Mouse (Mus musculus) retina, embryonic 14.5 days (tissue): ENCODE results near the gene Mrps12.

Source experiments
- DNase-seq: peaks from one replicate; pipeline ENCODE4 v3.0.0-alpha.2; 2015; ENCODE audit warnings: low spot score

Gene Mrps12

DNA sequence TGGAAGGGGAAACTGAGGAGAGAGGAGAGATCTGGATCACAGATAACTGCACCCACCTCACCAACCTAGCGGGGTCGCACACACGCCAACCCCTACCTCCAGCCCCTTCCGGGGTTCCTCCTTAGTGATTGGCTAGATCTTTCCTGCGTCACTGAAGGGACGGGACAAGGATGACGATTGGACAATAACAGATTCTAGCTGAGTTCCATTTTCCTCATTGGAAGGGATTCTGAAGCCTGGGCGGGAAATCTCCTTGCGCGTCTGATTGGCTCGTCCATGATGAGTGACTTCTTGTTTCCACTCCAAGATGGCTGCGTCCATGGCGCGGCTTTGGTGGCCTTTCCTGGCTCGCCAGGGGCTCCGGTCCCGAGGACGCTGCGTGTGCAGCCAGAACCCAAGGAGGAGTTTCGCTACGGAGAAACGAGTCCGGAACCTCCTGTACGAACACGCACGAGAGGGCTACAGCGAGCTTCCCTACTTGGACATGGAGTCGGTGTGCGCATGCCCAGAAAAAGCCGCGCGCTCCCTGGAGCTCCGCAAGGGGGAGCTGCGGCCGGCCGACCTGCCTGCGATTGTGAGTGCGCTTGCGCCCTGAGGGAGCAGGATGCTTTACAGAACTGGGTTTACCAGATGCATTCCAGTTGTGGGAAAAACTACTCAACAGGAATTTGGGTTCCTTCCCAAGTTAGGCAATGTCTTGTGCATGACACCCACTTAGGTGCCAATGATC lies at the start of gene Mrps12, which contains the start of gene Sars2:
Mrps12 (minus strand) TSS at position 112 of the 730 bp plus-strand sequence.
Sars2 (plus strand) TSS at position 284 of the 730 bp plus-strand sequence.
- DNase-seq = peak; percentile 99

GRCm38 (mm10) chr7:28790066-28790806 lies 48.6 kb upstream of the Mrps12 start:
- DNase-seq = peak; percentile 73

GRCm38 (mm10) chr7:28789235-28789634 lies 47.6 kb upstream of the Mrps12 start:
- DNase-seq = no peak

GRCm38 (mm10) chr7:28788307-28789195 lies 46.9 kb upstream of the Mrps12 start, which contains the start of gene Rinl:
TSS of gene Rinl (plus strand) at chr7:28788969.
- DNase-seq = no peak

GRCm38 (mm10) chr7:28787884-28788283 lies 46.3 kb upstream of the Mrps12 start:
- no peak for DNase-seq

GRCm38 (mm10) chr7:28785161-28785560 lies 43.5 kb upstream of the Mrps12 start:
- no peak for DNase-seq

DNA sequence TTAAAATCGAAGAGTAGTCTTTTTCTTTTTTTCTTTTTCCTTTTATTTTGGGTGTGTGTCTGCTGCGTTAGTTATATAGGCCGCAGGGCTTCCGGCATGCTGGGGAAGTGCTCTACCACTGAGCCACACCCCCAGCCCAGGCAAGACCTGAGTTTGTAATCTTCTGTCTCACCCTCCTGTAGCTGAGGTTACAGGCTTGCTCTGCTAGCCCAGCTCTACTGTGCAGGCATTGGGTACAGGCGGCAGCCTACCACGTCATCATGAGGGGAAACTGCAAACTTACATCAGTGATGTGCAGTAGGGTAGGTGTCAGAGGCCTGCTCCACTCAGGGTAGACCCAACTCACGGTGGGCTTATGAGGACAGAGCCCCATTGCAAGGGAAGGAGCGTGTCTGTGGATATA lies 39.6 kb upstream of the Mrps12 start:
- no peak for DNase-seq

GRCm38 (mm10) chr7:28780857-28781256 lies 39.2 kb upstream of the Mrps12 start:
- peak; percentile 37 for DNase-seq

DNA sequence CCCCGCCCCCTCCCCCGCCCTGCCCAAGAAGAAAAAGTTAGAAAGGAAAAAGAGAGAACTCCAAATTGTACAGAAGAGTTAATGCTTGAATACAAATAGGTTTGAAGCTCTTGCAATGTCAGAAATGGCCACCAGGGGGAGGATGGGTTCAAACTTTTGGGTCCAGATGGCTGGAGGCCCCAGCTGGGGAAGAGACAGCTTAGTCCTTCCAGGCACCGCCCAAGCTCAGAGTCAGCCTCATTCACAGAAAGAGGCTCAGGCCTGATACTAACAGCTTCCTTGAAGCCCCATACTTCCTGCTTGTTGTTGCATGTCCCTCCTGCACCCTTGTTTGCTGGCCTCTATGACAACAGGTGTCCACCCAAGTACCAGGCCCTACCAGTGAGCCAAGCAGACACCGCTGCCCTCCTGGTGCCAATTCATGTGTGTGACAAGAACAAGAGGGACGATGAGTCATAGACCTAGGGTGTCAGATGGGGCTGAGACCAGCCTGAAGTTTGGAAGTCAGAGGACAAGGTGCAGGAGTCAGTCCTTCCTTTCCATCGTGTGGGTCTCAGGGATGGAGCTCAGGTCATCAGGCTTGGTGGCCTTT lies 38.5 kb upstream of the Mrps12 start:
- DNase-seq = peak; percentile 96

- no peak for DNase-seq
Observed at GRCm38 (mm10) chr7:28778825-28779224, 37.2 kb upstream of the Mrps12 start.

- DNase-seq = no peak
Observed at GRCm38 (mm10) chr7:28775129-28775528, 33.5 kb upstream of the Mrps12 start.

DNA sequence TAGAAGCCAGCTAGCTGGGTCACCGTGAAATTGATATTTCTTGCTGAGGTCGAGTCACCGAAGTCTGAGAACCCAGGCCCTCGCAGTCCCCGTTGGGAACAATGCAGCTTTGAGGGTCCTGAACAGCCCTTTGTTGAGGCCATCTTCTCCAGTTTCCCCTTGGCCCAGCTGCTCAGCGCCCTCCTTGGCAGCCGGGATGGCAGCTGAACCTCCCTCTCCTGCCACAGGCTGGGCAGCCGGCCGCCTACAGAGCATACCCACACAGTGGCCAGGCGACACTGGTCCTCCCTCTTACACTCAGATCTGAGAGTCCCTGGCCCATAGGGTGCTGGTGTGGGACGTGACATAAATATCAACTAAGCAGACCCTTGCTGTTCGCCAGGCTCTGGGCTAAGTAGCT lies 32.5 kb upstream of the Mrps12 start:
- DNase-seq = no peak

GRCm38 (mm10) chr7:28773163-28773562 lies 31.5 kb upstream of the Mrps12 start:
- no peak for DNase-seq

- no peak for DNase-seq
Observed at GRCm38 (mm10) chr7:28771867-28772266, 30.2 kb upstream of the Mrps12 start.

DNA sequence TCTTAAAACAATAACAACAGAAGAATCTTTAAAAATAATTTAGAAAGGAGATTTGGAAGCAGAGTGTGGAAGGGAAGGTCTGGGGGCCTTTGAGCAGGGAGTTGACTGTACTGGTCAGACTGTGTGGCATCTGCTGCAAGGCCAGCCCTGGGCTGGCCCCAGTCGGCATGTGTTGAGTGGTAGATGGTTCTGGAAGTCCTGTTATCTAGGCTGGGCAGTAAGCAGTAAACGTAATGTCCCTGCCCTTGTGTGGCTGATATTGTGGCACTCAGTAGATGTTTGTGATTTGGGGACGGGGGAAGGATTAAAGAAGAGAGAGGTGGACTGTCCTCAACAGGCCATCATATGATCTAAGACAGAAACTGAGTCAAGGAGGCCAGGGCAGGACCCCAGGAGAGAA lies 28.7 kb upstream of the Mrps12 start:
- DNase-seq = no peak

- DNase-seq = no peak
Observed at GRCm38 (mm10) chr7:28769414-28769958, 27.9 kb upstream of the Mrps12 start.

DNA sequence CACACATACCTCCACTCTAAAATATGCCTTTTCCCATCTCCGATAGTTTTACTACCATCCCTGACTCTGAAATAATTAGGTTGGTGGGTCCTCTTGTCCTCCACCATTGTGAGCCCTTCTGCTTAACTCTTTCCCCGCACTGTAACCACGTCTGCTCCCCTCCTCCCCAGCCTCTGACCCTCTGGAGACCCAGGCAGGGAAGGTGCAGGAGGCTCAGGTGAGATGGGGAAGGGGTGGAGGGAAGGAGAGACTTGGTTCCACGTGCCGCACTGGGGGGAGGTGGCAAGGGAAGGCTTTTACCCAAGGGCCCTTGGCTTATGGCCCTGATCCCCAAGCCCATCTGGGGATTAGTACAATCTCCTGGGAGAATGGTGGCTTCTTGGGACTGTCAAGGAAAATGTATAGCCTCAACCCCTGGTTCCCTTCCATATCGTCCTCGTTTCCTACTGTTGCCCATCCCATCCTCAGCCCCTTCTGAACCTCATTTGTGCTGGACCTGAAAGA lies 25.9 kb upstream of the Mrps12 start, which contains the start of gene Nfkbib:
Nfkbib (minus strand) TSS at position 51 of the 504 bp plus-strand sequence.
- DNase-seq = no peak

- DNase-seq = no peak
Observed at GRCm38 (mm10) chr7:28766910-28767309, 25.3 kb upstream of the Mrps12 start.

GRCm38 (mm10) chr7:28766173-28766879 lies 24.7 kb upstream of the Mrps12 start, which contains the start of gene Sirt2:
TSS of gene Sirt2 (plus strand) at chr7:28766735.
- DNase-seq = peak; percentile 99

DNA sequence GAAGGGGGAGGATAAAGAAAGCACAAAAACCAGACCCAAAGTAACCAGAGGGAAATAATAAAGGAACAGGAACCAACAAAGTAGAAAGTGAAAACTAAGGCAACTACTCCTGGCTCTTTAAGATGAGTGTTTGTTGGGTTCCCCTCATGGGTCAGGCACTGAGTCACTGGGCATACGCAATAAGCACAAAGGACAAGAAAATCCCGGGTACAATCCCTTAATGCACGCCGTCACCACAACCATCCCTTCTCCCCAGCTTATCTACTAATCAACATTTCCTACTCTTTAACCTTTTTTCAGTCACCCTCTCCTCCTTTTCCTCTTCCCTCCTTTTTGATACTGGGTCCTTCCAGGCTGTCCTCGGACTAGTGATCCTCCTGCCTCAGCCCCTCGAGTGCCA lies 23.6 kb upstream of the Mrps12 start:
- DNase-seq = no peak
